Mouse (Mus musculus) urinary bladder, postnatal 36 days (tissue): ENCODE results near the gene Sh3d21.
"Not testable (repeated sequence)": the region's sequence is repeated elsewhere in the genome, so short reads cannot be mapped to it uniquely, and the experiment has no call there.

Experiments
- DNase-seq, 2 experiments: peaks; one replicate each; pipeline ENCODE4 v3.0.0; 2022; ENCODE audit warnings: low spot score in 2 of 2, mixed read lengths in 1 of 2

The Sh3d21 gene

GRCm38 (mm10) chr4:126163067-126163659 is at the start of gene Sh3d21:
Sh3d21 (minus strand) TSS chr4:126163491.
- DNase-seq: peak; percentile 53

DNA sequence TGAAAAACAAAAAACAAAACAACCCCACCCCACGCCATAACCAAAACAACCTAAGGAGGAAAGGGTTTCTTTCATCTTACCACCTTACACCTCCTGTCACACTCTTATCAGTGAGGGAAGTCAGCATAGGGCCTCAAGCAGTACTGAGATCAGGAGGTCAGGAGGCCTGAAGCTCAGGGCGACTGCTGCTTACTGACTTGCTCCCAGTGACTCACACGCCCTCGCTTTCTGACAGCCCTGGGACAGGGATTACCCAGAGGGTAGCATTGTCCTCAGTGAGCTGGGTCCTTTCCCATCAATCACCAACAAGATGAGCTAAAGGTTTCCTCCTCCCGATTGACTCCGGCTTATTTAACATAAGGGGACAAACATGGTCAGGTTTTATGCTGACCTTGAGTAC is 43.8 kb upstream of the Sh3d21 start:
- DNase-seq: no peak

- DNase-seq: no peak
These were observed 42.1 kb upstream of the Sh3d21 start for GRCm38 (mm10) chr4:126205386-126205785.

GRCm38 (mm10) chr4:126204661-126205230 is 41.5 kb upstream of the Sh3d21 start:
- no peak for DNase-seq

- DNase-seq: no peak
These were observed 40.7 kb upstream of the Sh3d21 start for GRCm38 (mm10) chr4:126204016-126204415.

GRCm38 (mm10) chr4:126203336-126203895 is 40.1 kb upstream of the Sh3d21 start:
- DNase-seq: no peak

GRCm38 (mm10) chr4:126202303-126203181 is 39.3 kb upstream of the Sh3d21 start, which contains the start of gene Thrap3:
Thrap3 (minus strand) TSS chr4:126202760.
- peak; percentile 97 to 99 for DNase-seq

DNA sequence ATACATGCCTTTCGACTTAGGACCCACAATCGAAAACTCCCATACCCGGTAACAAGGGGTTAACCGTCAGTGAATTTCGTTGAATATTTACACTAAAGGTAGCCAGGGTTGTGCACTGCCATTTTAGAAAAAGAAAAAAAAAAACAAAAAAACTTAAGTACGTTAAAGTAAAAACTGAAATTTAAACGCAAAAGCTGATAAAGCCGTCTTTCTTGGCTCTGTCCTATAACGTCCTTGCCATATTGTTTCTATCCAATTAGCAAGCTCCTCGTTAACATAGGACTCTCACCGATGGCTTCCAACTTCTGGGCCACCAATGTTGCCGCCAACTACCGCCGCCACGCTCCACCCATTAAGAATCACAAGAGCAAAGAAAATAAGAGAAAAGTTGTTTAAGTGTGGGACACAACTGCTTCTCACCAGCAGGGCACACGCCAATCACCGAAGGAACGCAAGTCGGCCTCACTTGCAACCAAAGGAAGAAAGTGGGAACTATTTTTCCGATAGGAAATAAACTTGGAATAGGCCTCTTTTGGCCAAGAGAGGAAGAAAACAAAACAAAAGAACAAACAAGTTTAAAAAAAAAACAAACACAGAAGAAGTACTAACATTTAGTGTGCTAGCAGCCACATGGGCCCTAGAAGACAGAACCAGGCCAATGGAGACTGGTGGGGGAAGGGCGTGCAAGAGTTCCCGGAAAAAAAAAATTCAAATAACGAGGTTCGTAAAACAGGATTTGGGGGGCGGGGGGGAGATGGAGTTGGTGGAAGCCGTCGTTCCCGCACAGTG is 38.4 kb upstream of the Sh3d21 start:
- DNase-seq: peak; percentile 45

DNA sequence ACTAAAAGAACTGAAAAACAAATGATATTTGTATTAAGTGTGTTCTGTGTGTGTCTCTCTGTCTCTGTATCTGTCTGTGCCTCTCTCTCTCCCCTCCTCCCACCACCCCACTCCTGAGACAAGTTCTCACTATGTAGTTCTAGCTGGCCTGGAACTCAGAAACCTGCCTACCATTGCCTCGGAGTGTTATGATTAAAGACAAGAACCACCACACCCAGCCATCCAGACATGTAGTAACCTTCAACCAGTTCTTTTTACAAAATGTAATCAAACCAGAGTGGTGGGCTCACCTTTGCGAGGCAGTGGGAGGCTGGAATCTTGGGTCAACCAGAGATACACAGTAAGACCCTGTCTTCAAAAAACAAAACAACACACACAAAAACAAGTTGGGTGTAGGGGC is 37.4 kb upstream of the Sh3d21 start:
- no peak for DNase-seq

GRCm38 (mm10) chr4:126200036-126200435 is 36.7 kb upstream of the Sh3d21 start:
- DNase-seq: no peak

DNA sequence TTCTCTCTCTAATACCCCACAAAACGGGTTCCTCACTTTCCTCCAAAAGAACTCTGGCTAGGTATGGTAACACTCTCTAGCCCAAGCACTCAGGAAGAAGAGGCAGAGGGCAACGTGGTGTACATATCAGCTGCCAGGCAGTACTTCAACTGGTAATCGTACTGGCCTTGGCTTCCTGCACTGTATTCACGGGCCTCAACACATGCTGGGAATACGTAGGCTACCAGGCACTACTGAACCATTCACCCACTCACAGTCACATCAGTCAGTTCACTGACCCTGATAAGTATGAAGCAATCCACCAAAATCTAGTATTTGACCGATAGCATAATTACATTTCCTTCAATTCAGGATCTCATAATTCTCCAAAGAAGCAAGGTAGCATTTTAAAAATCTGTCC is 36.3 kb upstream of the Sh3d21 start:
- DNase-seq: no peak

DNA sequence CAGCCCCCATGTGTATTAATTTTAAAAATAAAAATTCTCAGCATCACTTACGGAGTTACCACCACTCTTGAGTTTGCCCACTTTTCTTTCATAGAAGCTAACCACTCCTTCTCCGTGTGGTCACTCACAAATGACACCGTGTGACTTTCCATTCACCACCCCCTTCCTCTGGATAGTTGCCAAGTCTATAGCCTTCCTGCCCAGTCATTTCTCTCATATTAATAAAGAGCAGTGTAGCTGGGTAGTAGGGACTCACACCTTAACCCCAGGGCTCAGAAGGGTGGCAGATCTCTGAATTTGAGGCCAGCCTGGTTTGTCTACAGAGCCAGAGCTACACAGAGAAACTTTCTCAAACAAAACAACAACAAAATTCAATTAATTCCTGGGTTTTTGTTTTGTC is 34.2 kb upstream of the Sh3d21 start:
- no peak for DNase-seq

GRCm38 (mm10) chr4:126194916-126195315 is 31.6 kb upstream of the Sh3d21 start:
- no peak for DNase-seq

GRCm38 (mm10) chr4:126194216-126194615 is 30.9 kb upstream of the Sh3d21 start:
- no peak for DNase-seq

- no peak for DNase-seq
These were observed 27.3 kb upstream of the Sh3d21 start for GRCm38 (mm10) chr4:126190636-126191035.

GRCm38 (mm10) chr4:126187096-126187495 is 23.8 kb upstream of the Sh3d21 start:
- DNase-seq: no peak

- DNase-seq: no peak
These were observed 19.7 kb upstream of the Sh3d21 start for GRCm38 (mm10) chr4:126183034-126183433.

DNA sequence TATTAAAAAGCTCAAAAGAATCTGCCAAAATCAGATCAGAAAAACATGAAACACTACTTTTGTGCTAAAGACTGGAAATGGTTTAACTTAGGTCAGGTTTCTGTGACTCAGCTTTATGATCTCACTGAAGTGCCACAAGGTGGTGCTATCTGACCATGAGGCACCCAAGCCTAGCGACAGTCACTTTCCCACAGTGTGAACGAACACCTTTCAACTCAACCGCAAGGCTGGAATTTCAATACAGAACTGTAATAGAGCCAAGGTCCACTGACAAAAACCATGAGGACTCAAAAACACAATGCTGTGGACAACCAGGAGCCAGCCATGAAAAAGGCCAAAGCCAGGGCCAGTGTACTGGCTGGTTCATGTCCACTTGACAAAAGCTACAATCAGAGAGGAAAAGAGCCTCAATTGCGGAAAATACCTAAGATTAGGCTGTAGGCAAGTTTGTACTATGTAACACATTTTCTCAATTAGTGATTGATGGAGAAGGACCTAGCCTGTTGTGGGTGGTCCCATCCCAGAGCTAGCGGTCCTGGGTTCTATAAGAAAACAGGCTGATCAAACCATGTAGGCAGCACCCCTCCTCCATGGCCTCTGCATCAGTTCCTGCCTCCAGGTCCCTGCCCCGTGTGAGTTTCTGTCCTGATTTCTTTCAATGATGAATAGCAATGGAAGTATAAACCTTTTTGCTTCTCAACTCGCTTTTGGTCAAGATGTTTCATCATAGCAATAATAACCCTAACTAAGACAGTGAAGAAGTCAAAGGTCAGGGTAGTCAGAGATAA is 18.1 kb upstream of the Sh3d21 start:
- peak; percentile 25 to 48 for DNase-seq

GRCm38 (mm10) chr4:126175980-126176379 is 12.7 kb upstream of the Sh3d21 start:
- not testable (repeated sequence) for DNase-seq

DNA sequence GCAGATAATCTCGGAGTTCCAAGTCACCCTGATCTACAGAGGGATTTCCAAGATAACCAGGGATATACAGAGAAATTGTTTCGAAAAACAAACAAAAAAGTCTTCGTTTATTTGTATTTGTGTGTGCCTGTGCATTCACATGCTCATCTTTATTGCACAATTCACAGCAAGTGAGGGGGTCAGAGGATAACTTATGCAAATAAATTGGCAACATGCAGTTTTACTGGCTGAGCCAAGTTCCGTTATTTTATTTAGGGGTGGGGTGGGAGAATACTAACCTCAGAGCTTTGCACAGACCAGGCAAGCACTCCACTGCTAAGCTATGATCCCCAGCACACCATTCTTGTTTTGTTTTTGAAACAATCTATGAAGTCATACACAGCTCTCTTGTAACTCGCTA is 10.5 kb upstream of the Sh3d21 start:
- no peak for DNase-seq

GRCm38 (mm10) chr4:126170737-126171136 is 7.4 kb upstream of the Sh3d21 start:
- not testable (repeated sequence) for DNase-seq
